Mouse (Mus musculus) CH12.LX (cell line): ENCODE measurements around the gene Adap1. TPM values are rescaled to one million over a fixed set of nuclear protein-coding genes. Genes with fewer than 3 reads are reported as not detected.

Source experiments
- DNase-seq: peaks from one replicate; pipeline ENCODE4 v3.0.0-alpha.2; 2013; ENCODE audit errors: extremely low read depth
- H3K27ac ChIP-seq: 2 replicates; pipeline ENCODE4 v1.5.1; 2012; ENCODE audit warnings: low read depth, mild to moderate bottlenecking, control low read depth, moderate library complexity; ENCODE audit not compliant: insufficient read depth
- H3K27me3 ChIP-seq: replicated peaks from 2 replicates; pipeline ENCODE3; 2012; ENCODE audit warnings: inconsistent platforms
- H3K36me3 ChIP-seq, 2 experiments: replicated peaks in 1 of 2; 2 replicates each; pipeline versions ENCODE3 to v1.6.1; 2012; ENCODE audit warnings: inconsistent platforms in 1 of 2, low read length in 1 of 2, mild to moderate bottlenecking in 1 of 2, mixed read lengths in 1 of 2, moderate library complexity in 1 of 2; ENCODE audit not compliant: control insufficient read depth in 1 of 2, insufficient read depth in 1 of 2
- H3K4me1 ChIP-seq, 2 experiments: 2 replicates each; pipeline ENCODE4 v1.6.1; 2012; ENCODE audit warnings: inconsistent platforms in 1 of 2, moderate library complexity in 1 of 2; ENCODE audit not compliant: insufficient read depth in 2 of 2, control insufficient read depth in 1 of 2
- H3K4me2 ChIP-seq: 2 replicates; pipeline ENCODE4 v1.6.1; 2012; ENCODE audit warnings: low read depth, mild to moderate bottlenecking, control low read depth; ENCODE audit not compliant: poor library complexity, insufficient read depth, severe bottlenecking
- H3K4me3 ChIP-seq, 3 experiments: fragments of 150-350 bp in 1 of 3; sonication (generic) in 1 of 3; replicated peaks in 1 of 3; 2 replicates each; pipeline versions ENCODE3 to v1.5.1; 2011 to 2012; ENCODE audit warnings: low read depth in 2 of 3, low read length in 2 of 3, mild to moderate bottlenecking in 2 of 3, moderate library complexity in 2 of 3, control low read depth in 1 of 3, improper control_type of control experiment in 1 of 3, inconsistent platforms in 1 of 3, mixed read lengths in 1 of 3; ENCODE audit not compliant: poor library complexity in 1 of 3
- H3K79me2 ChIP-seq: replicated peaks from 2 replicates; pipeline ENCODE4 v1.6.1; 2012; ENCODE audit warnings: mild to moderate bottlenecking, moderate library complexity; ENCODE audit not compliant: control insufficient read depth, poor library complexity, insufficient read depth, severe bottlenecking; ENCODE audit errors: extremely low read depth
- H3K9ac ChIP-seq: 2 replicates; pipeline ENCODE4 v1.6.1; 2012; ENCODE audit warnings: low read depth, mild to moderate bottlenecking, control low read depth, moderate library complexity; ENCODE audit not compliant: insufficient read depth
- H3K9me3 ChIP-seq: replicated peaks from 2 replicates; pipeline ENCODE3; 2012; ENCODE audit warnings: low read length, inconsistent platforms, mixed read lengths
- CHD2 ChIP-seq: IDR thresholded peaks from 2 replicates; pipeline ENCODE4 v1.6.1; 2011; ENCODE audit warnings: low read length, improper control_type of control experiment
- ELF1 ChIP-seq: IDR thresholded peaks from 2 replicates; pipeline ENCODE4 v1.6.1; 2014; ENCODE audit warnings: low read depth, mild to moderate bottlenecking, inconsistent platforms, low read length, improper control_type of control experiment
- EP300 ChIP-seq: IDR thresholded peaks from 2 replicates; pipeline ENCODE4 v1.6.1; 2011; ENCODE audit warnings: low read length, improper control_type of control experiment
- HCFC1 ChIP-seq: IDR thresholded peaks from 2 replicates; pipeline ENCODE4 v1.6.1; 2012; ENCODE audit warnings: low read depth, mild to moderate bottlenecking, inconsistent platforms, low read length, improper control_type of control experiment
- JUN ChIP-seq: IDR thresholded peaks from 2 replicates; pipeline ENCODE4 v1.6.1; 2011; ENCODE audit warnings: low read depth, mild to moderate bottlenecking, low read length, improper control_type of control experiment, moderate library complexity; ENCODE audit not compliant: insufficient read depth
- MAX ChIP-seq: IDR thresholded peaks from 2 replicates; pipeline ENCODE4 v1.6.1; 2011; ENCODE audit warnings: low read length, improper control_type of control experiment
- PAX5 ChIP-seq: IDR thresholded peaks from 2 replicates; pipeline ENCODE4 v1.6.1; 2012; ENCODE audit warnings: low read length, inconsistent platforms, mixed read lengths
- POLR2A ChIP-seq: IDR thresholded peaks from 2 replicates; pipeline ENCODE4 v1.6.1; 2011; ENCODE audit warnings: low read depth, mild to moderate bottlenecking, improper control_type of control experiment, low read length
- UBTF ChIP-seq: IDR thresholded peaks from 2 replicates; pipeline ENCODE4 v1.6.1; 2012; ENCODE audit warnings: low read depth, mild to moderate bottlenecking, inconsistent platforms, low read length, improper control_type of control experiment, moderate library complexity
- dilution Hi-C: fragments of 300-500 bp; cut with MboI; formaldehyde crosslinking; loops from 2 replicates; pipeline ENCODE4 v1.14.3; 2020; ENCODE audit warnings: low sequenced_read_pairs; ENCODE audit not compliant: extremely low pct_unique_long_range_greater_than_20kb, extremely low pct_ligation_motif_present
- in situ Hi-C: fragments of 300-500 bp; cut with MboI; formaldehyde crosslinking; loops from 3 replicates; pipeline ENCODE4 v1.14.3; 2019; ENCODE audit warnings: low sequenced_read_pairs, low pct_ligation_motif_present, low pct_unique_long_range_greater_than_20kb, mixed read lengths
- polyA plus RNA-seq: library from polyadenylated mRNA; unstranded; fragments of >175 nt; gene quantifications from 2 replicates; pipeline ENCODE4 v1.2.1, GENCODE M21; 2012; ENCODE audit warnings: low read depth; ENCODE audit not compliant: insufficient read length
- total RNA-seq, 2 experiments: library from RNA; depleted of rRNA; stranded (reverse); fragments of 300-350 nt in 1 of 2; fragments of >200 nt in 1 of 2; gene quantifications; 2 replicates each; pipeline ENCODE4 v1.2.3; 2012 to 2014

Gene Adap1
- total and polyA plus RNA-seq, 3 experiments = 53.9 to 73.2 (median 70.7) TPM

DNA sequence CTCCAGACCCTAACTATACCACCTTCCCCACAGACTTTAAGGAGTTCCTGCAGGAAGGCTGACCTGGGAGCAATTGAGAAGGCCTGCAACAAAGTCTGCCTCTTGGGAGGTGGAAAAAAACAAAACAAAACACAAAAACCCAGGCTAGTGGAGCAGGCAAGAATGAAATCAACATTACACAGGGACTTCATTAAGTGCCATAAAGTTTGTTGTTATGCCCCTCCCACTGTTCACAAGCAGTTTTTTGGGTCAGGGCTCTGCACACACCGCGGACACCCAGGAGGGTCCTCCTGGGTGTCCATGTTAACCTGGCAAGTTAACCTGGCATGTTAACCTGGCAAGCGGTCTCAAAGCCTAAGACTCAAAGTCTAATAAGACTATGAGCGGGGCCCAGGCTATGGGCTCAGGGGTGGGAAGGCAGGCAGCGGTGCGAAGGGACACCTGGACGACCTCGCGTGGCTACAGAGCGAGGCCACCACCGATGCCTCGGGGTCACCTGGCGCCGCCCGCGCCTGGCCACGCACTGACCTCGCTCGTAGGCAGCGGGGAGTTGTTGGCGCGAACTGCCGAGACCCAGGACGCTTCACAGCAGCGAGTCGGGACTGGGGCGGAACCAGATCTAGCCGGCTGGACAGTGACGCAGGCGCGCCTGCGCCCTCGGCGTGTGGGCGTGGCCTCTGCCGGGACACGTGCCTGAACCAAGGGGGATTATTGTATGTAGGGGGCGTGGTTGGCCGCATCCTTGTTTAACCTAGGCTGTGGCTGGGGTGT is 46.4 kb upstream of the Adap1 start (continued):
- TF ChIP-seq HCFC1 = no peak
- 0 out of 2 replicates have a peak, but pooled peaks have one; percentile 35 for TF ChIP-seq ELF1
- TF ChIP-seq POLR2A = peak; percentile 49
- no peak for TF ChIP-seq EP300

DNA sequence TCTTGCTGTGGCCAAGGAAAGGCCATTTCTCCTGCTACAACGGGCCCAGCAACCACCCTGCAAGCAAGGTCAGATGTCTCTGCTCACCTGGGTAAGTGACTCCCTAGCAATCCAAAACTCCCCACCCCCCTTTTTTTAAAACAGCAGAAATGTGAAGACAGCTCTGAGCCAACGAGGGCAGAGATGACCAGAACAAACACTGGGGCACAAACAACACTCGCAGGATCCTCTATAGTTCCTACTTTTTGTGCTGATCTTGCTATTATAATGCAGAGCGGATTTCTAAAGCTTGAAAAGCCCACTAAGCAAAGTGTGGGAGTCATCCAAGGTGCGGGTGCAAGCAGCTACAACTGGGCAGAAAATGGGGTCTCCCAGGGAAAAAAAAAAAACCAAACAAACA is 45.7 kb upstream of the Adap1 start:
- dilution Hi-C loops = no loop called here
- Histone ChIP-seq H3K27ac (no peak overlapping the region), H3K4me2 (no peak overlapping the region), H3K79me2 (no peaks in the 10 kb centered on the region), H3K4me1 (peaks cover 7 to 25% of the 10 kb centered on the region in 2 experiments), H3K36me3 (peaks cover 0 to 29% of the 10 kb centered on the region in 2 experiments), H3K27me3 (no peaks in the 10 kb centered on the region), H3K9me3 (no peaks in the 10 kb centered on the region), H3K9ac (no peak overlapping the region), H3K4me3 (no peak overlapping the region)
- in situ Hi-C loops = loop anchor here (25.0 kb wide), 1 partner anchor 91 kb away; the partner anchor contains the start of gene 3110082I17Rik
- no peak for DNase-seq
- TF ChIP-seq POLR2A = no peak
- TF ChIP-seq CHD2 = no peak
- TF ChIP-seq JUN = no peak
- TF ChIP-seq MAX = no peak
- no peak for TF ChIP-seq UBTF

DNA sequence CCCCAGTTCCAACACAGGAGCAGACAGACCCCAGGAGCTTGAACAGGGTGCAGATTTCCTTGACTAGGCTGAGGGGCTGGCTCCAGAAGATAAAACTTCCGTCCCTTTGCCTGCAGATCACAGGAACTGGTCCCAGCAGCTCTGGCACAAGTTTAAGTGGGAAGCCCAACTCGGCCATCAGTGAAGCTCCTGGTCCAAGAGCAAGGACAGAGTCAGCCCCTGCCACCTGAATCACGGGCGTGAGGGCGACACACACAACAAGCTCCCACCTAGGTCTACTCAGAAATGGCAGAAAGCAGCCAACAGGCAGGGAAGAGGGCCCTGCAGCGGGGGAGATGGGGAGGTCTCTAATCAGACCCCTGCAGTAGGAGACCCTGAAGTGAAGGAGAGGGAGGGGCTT is 44.9 kb upstream of the Adap1 start:
- H3K4me2 ChIP-seq = no peak overlapping the region
- peaks cover 0 to 27% of the 10 kb centered on the region in 2 experiments for H3K36me3 ChIP-seq
- TF ChIP-seq EP300 = no peak
- no peak for TF ChIP-seq POLR2A
- no peak for TF ChIP-seq PAX5
- in situ Hi-C loops (loop anchor here (25.0 kb wide), 1 partner anchor 92 kb away; the partner anchor contains the start of gene 3110082I17Rik), dilution Hi-C loops (no loop called here)
- H3K9me3 ChIP-seq = no peaks in the 10 kb centered on the region
- H3K27me3 ChIP-seq = no peaks in the 10 kb centered on the region
- H3K27ac ChIP-seq = no peak overlapping the region
- H3K9ac ChIP-seq = no peak overlapping the region
- no peak for DNase-seq
- no peak overlapping the region for H3K4me3 ChIP-seq
- peaks cover 7 to 31% of the 10 kb centered on the region in 2 experiments for H3K4me1 ChIP-seq
- no peaks in the 10 kb centered on the region for H3K79me2 ChIP-seq
